Mouse (Mus musculus) lung, postnatal 0 days (tissue): ENCODE measurements at regions not wholly inside any gene's neighbourhood (a gene's known extent, or its start where the extent isn't known, plus 50 kb on each side); places are given as distances from the start of the nearest gene placed in this dataset.

Experiments
- ATAC-seq: fragments of 200-750 bp; cut with Nextera tagmentation; 2 replicates; pipeline ENCODE4 v1.8.0; 2017; ENCODE audit warnings: moderate library complexity
- DNase-seq: peaks from one replicate; pipeline ENCODE4 v3.0.0-alpha.2; 2016; ENCODE audit warnings: low spot score
- H3K27ac ChIP-seq: fragments of 300-500 bp; sonication (generic); 2 replicates; pipeline ENCODE4 v1.5.1; 2014; ENCODE audit warnings: antibody characterized with exemption, mild to moderate bottlenecking, low read length, mixed read lengths
- H3K27me3 ChIP-seq: fragments of 300-500 bp; sonication (generic); replicated peaks from 2 replicates; pipeline ENCODE4 v1.6.1; 2014; ENCODE audit warnings: low read length, mixed read lengths; ENCODE audit not compliant: insufficient read depth
- H3K36me3 ChIP-seq: fragments of 300-500 bp; sonication (generic); 2 replicates; pipeline ENCODE4 v1.6.1; 2014; ENCODE audit warnings: low read length, mixed read lengths; ENCODE audit not compliant: insufficient read depth
- H3K4me1 ChIP-seq: fragments of 300-500 bp; sonication (generic); 2 replicates; pipeline ENCODE4 v1.6.1; 2014; ENCODE audit warnings: antibody characterized with exemption, low read depth, low read length, mixed read lengths; ENCODE audit not compliant: insufficient read depth
- H3K4me2 ChIP-seq: fragments of 300-500 bp; sonication (generic); replicated peaks from 2 replicates; pipeline ENCODE4 v1.6.1; 2014; ENCODE audit warnings: low read depth, mild to moderate bottlenecking, low read length, moderate library complexity, mixed read lengths
- H3K4me3 ChIP-seq: fragments of 300-500 bp; sonication (generic); 2 replicates; pipeline ENCODE4 v1.5.1; 2014; ENCODE audit warnings: low read depth, low read length
- H3K9ac ChIP-seq: fragments of 300-500 bp; sonication (generic); replicated peaks from 2 replicates; pipeline ENCODE4 v1.6.1; 2014; ENCODE audit warnings: low read depth, mild to moderate bottlenecking
- H3K9me3 ChIP-seq: fragments of 300-500 bp; sonication (generic); 2 replicates; pipeline ENCODE4 v1.6.1; 2016; ENCODE audit warnings: low read length, mixed read lengths
- CTCF ChIP-seq: IDR thresholded peaks from 2 replicates; pipeline ENCODE4 v1.5.1; 2016; ENCODE audit warnings: antibody characterized with exemption, mild to moderate bottlenecking
- EP300 ChIP-seq: IDR thresholded peaks from 2 replicates; pipeline ENCODE4 v1.6.1; 2016; ENCODE audit warnings: antibody characterized with exemption, mild to moderate bottlenecking, control low read depth
- WGBS: fragments of 180-500 bp; shearing (Covaris S2); extraction: QIAGEN DNeasy Blood & Tissue Kit; methylation state at CpG from one replicate; pipeline ENCODE4 v1.1.7; 2014; 5-methylcytosine and 5-hydroxymethylcytosine counted together

DNA sequence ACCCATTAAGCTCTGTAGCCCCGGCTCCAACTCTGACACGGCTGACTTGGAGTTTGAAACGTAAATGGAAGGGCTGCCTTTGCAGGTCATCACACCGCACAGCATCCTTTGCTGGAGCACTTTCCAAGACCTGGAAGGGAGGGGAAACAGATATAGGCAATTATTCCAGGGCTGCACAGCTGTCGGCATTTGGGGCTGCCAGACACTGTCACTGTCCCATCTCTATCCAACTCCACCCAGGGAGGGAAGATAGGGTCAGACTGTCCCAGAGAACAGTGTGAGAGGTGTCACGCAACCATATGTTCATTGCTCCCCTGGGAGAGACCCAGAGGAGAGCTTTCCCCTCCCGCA is 162.7 kb upstream of the Lmo4 start:
- H3K27ac ChIP-seq = no peak overlapping the region
- H3K9ac ChIP-seq = no peak overlapping the region
- no peak for ATAC-seq
- no peaks in the 10 kb centered on the region for H3K27me3 ChIP-seq
- WGBS = 30% methylated on average over 7 of the region's 7 CpGs
- no peaks in the 10 kb centered on the region for H3K4me1 ChIP-seq
- H3K4me3 ChIP-seq = no peak overlapping the region
- no peaks in the 10 kb centered on the region for H3K9me3 ChIP-seq
- H3K36me3 ChIP-seq = no peaks in the 10 kb centered on the region
- TF ChIP-seq CTCF = no peak
- TF ChIP-seq EP300 = no peak
- peak overlapping the region; percentile 20; the same call in 1 of the 2 replicates for H3K4me2 ChIP-seq
- DNase-seq = no peak

DNA sequence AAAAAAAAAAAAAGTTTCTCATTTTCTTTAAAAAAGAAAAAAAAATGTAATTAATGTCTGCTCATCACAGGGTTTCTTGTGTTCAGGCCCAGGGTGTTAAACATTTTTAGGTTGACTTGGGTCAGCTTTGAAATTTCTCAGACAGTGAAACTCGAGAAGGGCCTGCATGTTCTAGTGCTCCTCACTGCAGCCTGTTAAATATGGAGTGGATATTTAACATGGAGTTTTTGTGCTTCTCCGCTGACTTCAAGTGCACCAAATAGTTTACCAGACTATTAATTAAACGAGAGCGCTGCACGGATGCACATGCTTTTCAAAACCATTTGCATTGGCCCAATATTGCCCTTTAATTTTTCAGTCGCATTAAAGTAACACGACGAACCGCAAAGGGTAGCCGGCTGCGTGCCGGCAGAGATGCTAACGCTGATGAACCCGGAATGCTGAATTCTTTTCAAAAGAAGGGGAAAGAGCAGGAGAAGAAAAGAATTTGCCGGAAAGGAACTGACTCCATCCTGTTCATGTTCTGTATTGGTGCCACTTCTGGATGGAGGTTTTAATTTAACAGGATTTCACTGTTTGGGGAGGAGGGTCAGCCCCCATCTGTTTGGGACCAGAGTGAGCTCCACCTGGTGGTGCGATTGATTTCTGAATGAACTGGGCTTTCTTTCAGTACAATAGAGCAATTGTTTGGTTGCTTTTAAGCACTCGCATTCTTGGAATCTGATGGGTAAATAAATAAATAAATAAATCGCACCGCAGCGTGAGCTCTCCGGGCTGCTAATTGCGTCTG is 162.2 kb upstream of the Lmo4 start:
- H3K9me3 ChIP-seq = no peaks in the 10 kb centered on the region
- H3K4me2 ChIP-seq = peak overlapping the region; percentile 20; the same call in 1 of the 2 replicates
- no peak overlapping the region for H3K4me3 ChIP-seq
- no peaks in the 10 kb centered on the region for H3K27me3 ChIP-seq
- 30% methylated on average over 22 of the region's 22 CpGs for WGBS
- peak; percentile 11 for DNase-seq
- TF ChIP-seq CTCF (peak; percentile 52), EP300 (no peak)
- no peaks in the 10 kb centered on the region for H3K36me3 ChIP-seq
- ATAC-seq = no peak
- H3K4me1 ChIP-seq = no peaks in the 10 kb centered on the region
- no peak overlapping the region for H3K9ac ChIP-seq
- no peak overlapping the region for H3K27ac ChIP-seq

DNA sequence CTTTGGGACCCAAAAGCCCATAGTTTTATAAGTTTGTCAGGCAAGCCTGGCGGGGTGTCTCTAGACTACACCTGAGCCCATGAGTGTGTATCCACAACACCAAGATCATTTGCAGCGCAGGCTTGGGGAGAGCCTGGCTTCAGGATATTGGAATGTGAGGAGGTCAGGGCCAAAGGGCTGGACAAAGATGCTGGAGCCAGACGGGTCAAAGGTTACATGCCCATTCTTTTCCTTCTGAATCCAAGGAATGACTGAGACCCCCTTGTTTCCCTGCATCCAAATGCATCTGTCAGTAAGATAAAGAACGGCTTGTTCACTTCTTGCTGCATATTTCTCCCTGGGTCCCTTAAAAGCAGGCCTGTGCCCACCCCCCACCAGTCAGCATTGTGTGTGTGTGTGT is 160.9 kb upstream of the Lmo4 start:
- WGBS = 81% methylated on average over 4 of the region's 4 CpGs
- Histone ChIP-seq H3K27me3 (no peaks in the 10 kb centered on the region), H3K4me1 (no peaks in the 10 kb centered on the region), H3K27ac (no peak overlapping the region), H3K36me3 (no peaks in the 10 kb centered on the region), H3K9ac (no peak overlapping the region), H3K9me3 (no peaks in the 10 kb centered on the region), H3K4me2 (no peak overlapping the region), H3K4me3 (no peak overlapping the region)
- no peak for DNase-seq
- TF ChIP-seq EP300 (no peak), CTCF (no peak)
- ATAC-seq = no peak

DNA sequence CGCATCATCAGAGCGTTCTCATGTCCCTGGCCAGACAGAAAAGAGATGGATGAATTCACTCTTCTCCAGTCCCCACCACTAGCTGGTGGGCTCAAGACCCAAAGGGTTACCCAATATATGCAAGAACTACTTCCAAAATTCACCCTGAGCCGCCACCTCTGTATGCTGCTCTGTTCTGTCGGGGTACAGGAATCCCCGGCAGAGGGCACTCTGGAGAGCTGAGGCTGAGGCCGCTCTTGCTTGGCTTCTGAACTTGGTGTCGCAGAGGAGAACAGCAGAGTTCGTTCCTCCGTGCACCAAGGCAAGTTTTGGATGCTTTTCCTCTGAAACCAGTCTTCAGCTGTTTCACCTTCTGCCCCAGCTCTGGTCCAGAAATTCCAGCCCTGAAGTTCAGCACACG is 157.5 kb upstream of the Lmo4 start:
- Histone ChIP-seq H3K4me1 (no peaks in the 10 kb centered on the region), H3K4me2 (no peak overlapping the region), H3K27me3 (no peaks in the 10 kb centered on the region), H3K36me3 (no peaks in the 10 kb centered on the region), H3K4me3 (no peak overlapping the region), H3K27ac (no peak overlapping the region), H3K9me3 (no peaks in the 10 kb centered on the region), H3K9ac (no peak overlapping the region)
- TF ChIP-seq CTCF = peak; percentile 61
- no peak for TF ChIP-seq EP300
- 63% methylated on average over 10 of the region's 10 CpGs for WGBS
- no peak for ATAC-seq
- no peak for DNase-seq

DNA sequence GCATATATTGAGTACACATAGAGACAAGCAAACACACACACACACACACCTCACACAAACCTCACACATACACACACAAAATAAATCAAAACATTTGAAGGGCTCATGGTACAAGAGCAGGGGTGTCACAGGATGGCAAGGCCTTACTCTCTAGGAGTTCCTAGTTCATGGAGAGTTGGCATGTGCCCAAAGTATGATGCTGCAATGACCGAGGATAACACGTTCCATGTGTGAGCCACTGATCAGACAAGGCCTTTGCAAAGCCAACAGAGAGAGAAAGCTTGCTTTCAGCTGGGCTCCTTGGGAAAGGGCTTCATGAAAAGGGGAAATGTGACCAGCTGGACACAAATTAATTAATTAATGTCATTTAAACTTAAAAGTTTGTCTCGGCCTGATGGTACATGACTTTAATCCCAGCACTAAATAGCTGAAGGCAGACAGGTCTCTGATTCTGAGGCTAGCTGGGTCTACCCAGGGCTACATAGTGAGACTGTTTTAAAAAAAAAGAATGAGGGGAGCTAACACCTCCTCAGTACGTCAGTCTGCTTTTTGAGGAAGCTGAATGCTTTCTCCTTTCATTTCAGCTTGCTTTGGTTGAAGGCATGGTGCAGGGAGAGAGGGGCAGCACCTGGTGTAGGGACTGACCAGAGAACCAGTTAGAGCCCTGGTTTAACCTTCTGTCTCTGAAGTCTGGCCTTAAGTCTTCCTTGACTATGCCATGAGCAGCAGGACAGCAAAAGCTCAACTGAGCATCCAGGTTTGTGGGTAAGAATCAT is 156.4 kb upstream of the Lmo4 start:
- no peaks in the 10 kb centered on the region for H3K36me3 ChIP-seq
- no peaks in the 10 kb centered on the region for H3K9me3 ChIP-seq
- no peak overlapping the region for H3K27ac ChIP-seq
- H3K4me1 ChIP-seq = no peaks in the 10 kb centered on the region
- H3K27me3 ChIP-seq = no peaks in the 10 kb centered on the region
- TF ChIP-seq EP300 (no peak), CTCF (no peak)
- DNase-seq (peak; percentile 7), ATAC-seq (no peak)
- WGBS = 71% methylated on average over 4 of the region's 4 CpGs
- no peak overlapping the region for H3K9ac ChIP-seq
- no peak overlapping the region for H3K4me2 ChIP-seq
- H3K4me3 ChIP-seq = no peak overlapping the region

DNA sequence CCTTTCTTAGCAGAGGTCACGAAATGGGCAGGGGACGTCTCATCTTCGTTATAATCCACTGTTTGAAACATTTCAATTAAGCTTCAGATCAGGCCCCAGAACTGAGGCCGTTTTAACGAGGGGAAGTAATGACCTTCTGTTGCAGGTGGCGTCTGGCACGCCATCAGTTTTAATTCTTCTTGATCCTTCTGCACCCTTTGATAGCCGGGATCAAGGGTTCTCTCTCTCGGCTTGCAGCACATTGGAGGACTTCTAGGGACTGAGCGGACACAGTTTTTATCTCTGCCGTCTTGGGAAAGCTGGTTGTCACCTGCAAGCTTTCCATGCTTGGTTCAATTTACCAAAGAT is 151.9 kb upstream of the Lmo4 start:
- no peak overlapping the region for H3K4me3 ChIP-seq
- no peak for TF ChIP-seq CTCF
- TF ChIP-seq EP300 = no peak
- 72% methylated on average over 11 of the region's 11 CpGs for WGBS
- H3K27me3 ChIP-seq = no peaks in the 10 kb centered on the region
- H3K9ac ChIP-seq = no peak overlapping the region
- DNase-seq (no peak), ATAC-seq (no peak)
- H3K4me1 ChIP-seq = no peaks in the 10 kb centered on the region
- H3K36me3 ChIP-seq = no peaks in the 10 kb centered on the region
- no peaks in the 10 kb centered on the region for H3K9me3 ChIP-seq
- H3K4me2 ChIP-seq = no peak overlapping the region
- H3K27ac ChIP-seq = no peak overlapping the region
